Mouse (Mus musculus) right cerebral cortex, adult 2 months (tissue): Measurements from ENCODE around the gene Aven.

Experiments used
- DNase-seq, 2 experiments: peaks; one replicate each; pipeline ENCODE4 v3.0.0; 2021 to 2022; ENCODE audit warnings: low spot score in 2 of 2

Gene Aven

DNA sequence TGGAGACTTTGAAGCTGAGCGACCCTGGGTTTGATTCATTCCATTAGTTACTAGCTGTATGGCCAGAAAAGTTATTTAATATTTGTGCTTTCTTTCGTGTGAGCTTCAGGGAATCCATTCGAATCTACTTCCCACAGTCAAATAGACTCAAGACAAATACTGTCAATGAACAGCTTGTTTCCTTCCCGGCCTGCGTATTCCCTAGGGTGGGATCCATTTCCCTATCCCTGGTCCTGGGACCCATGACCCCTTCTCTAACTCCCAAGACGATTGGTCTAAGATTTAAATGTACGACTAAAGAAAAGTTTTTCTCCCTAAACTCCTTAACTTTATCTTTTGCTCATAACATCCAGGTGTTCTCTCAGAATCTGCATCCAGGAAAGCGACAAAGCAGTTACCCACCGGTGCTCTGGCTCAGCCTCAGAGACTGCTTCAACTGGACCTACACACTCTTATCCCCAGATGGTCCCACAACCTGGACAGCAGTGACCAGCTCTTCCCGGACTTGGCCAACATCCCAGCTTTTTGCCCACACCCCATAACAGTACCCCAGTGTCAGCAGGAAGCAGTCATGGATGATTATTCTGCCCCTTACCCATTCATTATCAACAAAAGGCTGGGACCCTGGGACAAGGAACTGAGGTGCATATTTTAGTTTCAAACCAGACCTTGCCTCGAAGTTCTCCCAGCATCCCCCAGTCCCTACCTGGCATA is 2.1 kb upstream of the Aven start:
- no peak for DNase-seq

DNA sequence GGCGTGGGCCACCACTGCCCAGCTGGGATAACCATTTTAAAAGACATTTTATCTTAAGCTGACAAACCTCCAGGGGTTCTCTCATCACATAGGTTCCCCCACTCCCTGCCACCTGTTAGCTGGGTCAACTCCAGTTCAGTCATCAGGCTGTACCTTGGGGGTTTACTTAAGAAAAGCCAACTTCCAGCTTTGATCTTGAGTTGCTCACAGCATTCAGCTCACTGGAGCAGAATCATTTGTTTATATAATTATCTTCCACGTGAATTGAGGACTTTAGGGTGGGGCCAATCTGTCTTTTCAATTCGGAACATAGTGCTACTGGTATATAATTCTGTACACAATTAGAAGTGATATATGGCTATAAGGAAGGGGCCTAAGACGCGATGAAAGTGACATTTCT is 1.1 kb upstream of the Aven start:
- DNase-seq: no peak

- no peak for DNase-seq
Measured at GRCm38 (mm10) chr2:112492431-112492855, 321 bp upstream of the Aven start.

DNA sequence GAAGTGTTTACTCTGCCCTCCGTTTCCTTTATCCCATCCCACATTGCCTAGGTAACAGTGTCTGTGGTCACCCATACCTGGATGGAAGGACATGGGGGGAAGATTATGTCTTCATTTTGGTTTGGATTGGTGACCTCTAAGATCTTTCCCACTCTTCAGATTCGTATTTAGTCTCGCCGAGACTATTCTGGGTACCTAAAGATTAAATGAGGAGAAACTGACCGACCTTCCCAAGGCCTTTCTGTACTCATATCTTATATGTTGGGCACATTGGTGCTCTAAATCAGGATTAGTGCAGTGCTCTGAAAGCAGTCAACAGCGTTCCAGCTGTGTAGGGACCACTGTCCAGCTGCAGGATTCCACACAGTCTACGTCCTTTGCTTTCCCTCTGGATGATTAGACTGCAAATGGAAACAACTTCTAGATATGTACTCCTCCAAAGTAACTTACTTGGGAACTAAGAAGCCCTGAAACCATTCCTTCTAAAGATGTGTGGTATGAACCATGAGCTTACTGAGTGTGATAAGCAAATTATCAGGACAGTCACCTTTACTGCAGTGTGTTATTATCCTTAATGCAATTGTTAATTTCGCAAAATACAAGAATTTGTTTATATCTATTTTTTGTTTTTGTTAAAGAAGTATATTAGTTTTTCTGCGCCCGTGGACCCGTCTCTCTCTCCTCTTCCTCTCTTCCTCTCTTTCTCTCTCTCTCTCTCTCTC is 936 bp downstream of the Aven start:
- DNase-seq: no peak

GRCm38 (mm10) chr2:112497851-112498250 is 5.1 kb downstream of the Aven start:
- DNase-seq: no peak

DNA sequence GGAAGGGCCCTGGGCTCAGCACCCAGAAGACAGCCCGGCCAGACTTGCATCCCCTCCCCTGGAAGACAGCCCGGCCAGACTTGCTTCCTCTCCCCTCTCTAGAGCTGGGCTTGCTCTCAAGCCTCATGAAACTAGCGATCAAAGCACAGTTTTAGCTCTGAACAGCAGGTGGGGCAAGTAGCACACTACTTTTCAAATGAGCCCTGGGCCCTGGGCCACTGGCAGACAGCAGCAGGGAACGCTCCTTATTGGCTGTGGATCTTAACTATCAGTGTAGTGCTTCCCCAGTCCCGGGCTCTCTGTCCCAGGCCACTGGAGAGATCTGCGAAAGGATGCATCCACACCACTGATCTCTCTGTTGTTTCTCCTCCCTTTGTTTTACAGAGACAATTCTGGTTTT is 8.4 kb downstream of the Aven start:
- peak; percentile 78 to 89 for DNase-seq

DNA sequence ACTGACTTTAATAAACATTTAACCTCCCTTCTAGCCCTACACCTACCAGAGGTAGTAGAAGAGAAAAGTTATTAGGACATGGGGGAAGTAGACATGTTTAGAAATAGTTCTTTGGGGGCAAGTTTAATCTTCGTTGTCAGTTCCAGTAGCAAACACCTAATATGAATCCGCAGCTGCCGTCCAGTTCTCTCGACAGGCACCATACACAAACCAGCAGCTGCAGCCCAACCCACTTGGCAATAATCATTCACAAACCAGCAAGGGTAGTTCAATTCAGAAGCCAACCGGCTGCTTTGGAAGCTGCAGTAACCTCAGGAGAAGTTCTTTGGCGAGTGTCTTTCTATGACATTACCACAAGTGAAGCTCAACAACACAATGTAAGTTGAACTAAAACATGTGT is 11.2 kb downstream of the Aven start:
- DNase-seq: no peak

- DNase-seq: no peak
Measured at GRCm38 (mm10) chr2:112506841-112507435, 14.2 kb downstream of the Aven start.

- no peak for DNase-seq
Measured at GRCm38 (mm10) chr2:112507444-112507843, 14.7 kb downstream of the Aven start.

DNA sequence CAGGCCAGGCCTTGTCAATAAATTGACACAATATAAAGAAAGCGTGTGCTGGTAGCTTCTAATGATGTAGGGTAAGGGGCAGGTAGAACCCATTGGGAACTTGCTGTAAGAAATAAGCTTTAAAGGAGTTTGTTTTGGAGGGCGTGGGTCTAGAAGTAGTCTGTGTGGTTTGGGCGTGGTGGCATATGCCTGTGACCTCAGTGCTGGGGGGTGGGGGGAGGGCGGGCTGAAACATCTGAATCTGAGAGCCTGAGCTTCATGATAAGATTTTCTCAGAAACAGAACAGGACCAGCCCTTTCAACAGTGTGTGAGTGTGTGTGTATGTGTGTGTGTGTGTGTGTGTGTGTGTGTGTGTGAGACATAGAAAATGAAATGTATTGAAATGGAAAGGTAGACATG is 17.4 kb downstream of the Aven start:
- DNase-seq: no peak

GRCm38 (mm10) chr2:112513036-112513435 is 20.3 kb downstream of the Aven start:
- DNase-seq: no peak

DNA sequence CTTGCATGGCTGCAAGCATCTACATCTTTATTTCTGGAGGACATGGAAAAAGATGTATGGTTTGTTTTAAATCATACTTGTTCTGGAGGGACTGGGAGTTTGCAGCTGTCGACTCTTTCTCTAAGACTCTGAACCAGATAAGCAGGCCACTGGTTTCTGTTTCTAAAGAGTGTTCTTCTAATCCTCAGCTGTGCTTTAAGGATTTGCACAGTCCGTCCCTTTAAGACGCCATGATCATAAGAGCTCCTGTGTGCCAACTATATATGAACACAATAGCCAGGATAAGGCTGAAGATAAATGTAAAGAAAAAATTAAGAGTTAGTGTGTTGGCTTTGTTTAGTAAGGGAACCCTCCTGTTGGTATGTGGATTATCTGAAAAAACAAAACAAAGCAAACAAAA is 24.0 kb downstream of the Aven start:
- DNase-seq: no peak

DNA sequence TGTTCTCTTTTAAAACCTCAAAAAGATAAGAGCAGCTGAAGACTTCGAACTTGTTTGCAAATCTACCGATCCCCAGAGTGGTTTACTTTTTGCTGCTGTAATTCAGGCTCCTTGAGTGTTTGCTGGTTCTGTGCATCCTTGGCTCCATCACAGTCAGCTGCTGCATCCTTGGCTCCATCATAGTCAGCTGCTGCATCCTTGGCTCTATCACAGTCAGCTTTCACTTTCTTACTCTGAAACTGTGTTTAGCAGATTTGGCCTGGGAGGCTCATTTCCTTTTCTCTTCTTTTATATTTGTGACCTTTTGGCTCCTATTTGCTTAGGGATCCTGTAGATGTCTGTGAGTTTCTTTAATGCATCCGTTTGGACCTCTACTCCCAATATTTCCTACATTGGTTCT is 24.5 kb downstream of the Aven start:
- no peak for DNase-seq

DNA sequence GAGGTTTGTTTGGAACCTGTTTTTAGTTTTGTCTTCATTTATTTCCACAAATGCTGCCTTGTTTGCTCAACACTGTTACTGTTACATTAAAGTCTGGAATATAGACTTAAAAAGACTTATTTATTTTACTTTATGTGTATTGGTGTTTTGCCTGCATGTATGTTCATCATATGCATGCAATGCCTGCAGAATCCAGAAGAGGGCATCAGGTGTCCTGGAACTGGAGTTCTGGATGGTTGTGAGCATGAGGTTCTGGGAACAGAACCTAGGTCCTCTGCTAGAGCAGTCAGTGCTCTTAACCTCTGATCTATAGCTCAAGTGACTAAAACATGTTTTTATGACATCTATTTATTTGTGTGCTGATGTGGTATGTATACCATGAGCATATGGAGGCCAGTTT is 25.8 kb downstream of the Aven start:
- DNase-seq: no peak

DNA sequence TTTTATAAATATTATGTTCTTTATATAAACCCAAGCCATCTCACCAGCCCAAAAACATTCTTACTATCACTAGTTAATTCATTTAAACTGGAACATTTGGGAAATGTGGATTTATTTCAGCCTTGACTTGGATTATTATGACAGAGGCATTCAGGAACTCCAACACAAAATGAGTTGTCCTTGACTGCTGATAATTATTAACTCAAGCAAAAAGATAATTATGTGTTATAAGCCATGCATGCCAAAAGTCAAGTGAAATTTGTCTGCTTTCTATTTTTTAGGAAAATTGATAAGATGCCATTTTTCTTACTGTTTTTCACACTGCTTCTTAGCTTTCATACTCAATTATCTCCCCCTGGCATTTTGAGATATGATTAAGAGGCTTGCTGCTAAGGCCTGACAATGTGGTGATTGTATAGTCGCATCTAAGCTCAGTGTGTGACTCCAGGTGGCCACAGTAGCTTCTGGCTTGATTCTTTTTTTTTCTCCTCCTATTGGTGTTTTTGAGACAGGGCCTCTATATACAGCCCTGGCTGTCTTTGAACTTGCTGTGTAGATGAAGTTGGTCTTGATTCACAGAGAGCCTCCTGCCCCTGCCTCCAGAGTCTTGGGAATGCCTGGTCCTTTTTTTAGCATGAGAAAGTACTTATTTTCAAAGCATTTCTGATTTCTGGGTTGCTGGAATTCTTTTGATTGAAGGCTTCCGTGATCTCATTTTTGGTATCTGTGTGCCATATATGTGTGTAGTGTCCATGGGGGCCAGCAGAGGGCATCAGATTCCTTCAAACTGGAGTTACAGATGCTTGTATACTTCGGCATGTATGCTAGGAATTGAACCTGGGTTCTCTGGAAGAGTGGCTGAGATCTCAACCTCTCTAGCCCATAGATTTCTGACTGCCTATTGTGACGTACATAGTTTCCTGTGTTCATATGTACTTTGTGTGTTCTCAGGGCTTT is 28.0 kb downstream of the Aven start:
- DNase-seq: no peak

DNA sequence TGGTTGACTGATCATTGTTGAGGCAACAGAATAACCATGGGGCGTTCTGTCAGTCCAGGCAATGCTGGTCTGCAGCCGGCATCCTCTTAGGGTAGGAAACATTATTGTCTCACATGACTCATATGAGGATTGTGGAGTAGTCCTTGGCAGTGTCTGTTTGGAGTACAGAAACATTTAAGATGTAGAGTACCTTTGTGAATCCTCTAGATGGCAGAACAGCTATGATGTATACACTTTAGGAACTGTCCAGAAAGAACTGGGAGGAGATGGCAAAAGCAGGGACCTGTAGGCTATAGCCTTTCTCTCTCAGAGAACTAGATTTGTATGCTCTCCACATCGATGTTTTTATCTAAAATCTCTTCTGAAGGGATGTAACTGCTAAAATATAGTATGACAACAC is 34.2 kb downstream of the Aven start:
- DNase-seq: no peak

DNA sequence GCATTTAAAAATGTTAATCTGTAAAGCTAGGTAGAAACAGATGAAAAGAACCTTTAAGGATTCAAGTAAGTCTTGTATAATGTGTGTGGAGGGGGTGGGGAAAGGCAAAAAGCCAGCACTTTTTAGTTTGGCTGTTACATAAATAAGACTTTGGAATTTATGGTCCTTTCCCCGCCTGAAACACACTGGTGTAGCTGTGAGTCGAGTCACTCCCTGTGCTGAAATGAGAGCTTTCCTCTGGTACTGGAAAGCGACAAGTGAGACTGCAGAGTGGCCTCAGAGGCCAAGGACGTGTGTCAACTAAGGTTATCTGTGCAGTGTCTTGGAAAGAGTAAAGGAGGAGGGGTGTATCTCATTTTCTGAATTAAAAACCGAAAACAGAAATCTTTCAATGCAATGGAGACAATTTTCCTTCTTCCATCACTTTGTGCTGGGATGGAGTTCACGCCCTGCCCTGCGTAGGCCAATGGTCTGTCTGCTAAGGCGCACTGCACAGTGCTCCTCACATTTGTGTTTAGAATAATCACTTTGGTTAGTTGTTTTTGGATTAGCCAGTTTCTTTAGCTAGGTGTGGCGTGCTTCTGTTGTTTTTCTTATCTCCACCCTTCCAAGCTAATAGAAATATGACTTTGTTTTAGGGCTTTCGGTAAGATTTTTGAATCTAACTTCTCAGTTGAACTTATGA is 40.2 kb downstream of the Aven start:
- no peak for DNase-seq

DNA sequence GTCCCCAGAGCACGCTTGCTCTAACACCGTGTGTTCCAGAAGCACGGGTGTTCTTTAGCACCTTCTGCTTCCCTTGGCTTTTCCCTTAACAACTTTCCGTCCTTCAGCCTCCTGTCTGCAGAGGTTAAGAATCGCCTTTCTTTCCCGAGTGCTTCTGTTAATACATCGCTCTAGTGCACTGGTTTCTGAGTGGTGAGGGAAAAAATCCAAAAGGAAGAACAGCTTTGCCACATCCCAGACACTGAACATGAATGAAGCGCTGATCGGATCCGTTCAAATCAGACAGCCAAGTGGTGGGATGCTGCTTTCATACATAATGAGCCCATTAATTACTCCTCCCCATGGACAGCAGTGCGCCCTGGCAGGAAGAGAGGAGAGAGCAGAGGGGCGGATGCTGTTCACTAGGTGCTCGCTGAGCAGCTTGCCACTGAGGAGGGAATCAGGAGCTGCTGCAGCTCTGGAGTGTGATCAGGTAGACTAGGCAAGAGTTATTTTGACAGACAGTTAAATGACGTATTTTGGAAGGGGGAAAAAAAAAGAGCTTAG is 42.0 kb downstream of the Aven start:
- peak in 1 of 2 experiments; percentile 20 for DNase-seq

DNA sequence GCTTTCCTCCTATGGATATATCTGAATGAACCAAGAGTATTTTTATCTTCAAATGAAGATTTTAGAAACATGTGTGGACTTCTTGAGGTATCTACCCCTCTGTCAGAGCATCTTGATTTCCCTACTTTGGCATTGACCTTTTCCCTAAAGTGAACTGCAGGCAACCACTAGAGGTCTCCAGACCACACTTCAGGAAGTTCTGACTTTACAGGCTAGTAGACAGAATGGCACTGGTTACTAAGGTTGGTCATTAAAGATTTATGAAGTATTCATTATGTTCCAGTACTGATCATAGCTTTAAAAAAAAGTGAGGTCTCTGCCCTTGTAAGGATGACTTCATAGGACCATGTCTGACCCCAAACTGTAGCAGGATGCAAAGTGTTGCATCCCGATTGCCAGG is 46.0 kb downstream of the Aven start:
- DNase-seq: no peak

DNA sequence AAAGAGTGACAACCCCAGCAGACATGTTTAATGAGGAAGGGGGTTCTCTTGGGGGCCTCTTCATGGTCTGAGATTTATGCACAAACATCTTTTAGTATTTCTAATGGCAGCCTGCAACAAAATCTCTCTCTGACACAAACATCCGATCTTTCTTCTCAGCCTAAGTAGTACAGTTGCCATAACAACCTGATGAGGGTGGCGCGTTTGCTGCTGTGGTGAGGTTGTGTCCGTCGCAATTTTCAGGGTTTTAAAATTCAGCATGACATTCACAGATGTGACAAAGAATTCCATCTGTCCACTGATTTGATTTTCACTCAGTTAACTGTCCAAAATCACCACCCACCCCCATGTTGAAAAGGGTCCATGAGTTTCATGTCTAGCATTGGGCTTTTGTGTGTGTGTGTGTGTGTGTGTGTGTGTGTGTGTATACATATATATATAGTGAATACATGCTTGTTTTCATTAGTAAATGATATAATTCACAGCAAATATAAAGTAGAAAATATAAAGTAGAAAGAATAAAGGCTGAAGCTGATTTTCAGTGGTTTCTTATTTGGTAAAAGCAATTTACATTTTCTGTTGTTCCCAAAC is 49.0 kb downstream of the Aven start:
- DNase-seq: peak; percentile 41 to 45

DNA sequence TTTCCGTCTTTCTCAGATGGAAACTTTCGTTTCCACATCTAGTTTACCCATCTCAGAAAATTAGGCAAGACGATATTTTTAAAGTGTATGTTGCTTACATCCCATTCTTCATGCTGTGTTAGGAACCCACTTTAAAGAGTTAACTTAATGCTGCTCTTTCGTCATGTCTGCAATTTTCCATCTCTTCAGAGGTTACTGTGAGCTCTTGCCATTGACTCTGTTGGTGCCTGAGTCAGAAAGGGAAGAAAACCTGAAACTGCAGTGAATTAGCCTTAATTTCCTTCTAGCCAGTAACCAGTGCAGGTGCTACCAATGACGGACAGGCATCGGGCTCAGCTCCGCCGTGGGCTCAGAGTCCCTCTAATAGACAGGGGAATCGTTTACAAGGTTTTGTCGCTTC is 63.8 kb downstream of the Aven start:
- no peak for DNase-seq
